Mouse (Mus musculus) lung, postnatal 0 days (tissue): ENCODE data around the gene Gm10642.

Source experiments
- CTCF ChIP-seq: IDR thresholded peaks from 2 replicates; pipeline ENCODE4 v1.5.1; 2016; ENCODE audit warnings: antibody characterized with exemption, mild to moderate bottlenecking
- EP300 ChIP-seq: IDR thresholded peaks from 2 replicates; pipeline ENCODE4 v1.6.1; 2016; ENCODE audit warnings: antibody characterized with exemption, mild to moderate bottlenecking, control low read depth

- TF ChIP-seq EP300 (no peak), CTCF (no peak)
Measured at GRCm38 (mm10) chr9:70670381-70670780, 14.3 kb downstream of the Gm10642 start.
